Mouse (Mus musculus): Measurements from ENCODE around the gene Gm40460. TPM values are rescaled to one million over a fixed set of nuclear protein-coding genes. Genes with fewer than 3 reads are reported as not detected.
"Not testable (repeated sequence)": the region's sequence is repeated elsewhere in the genome, so short reads cannot be mapped to it uniquely, and the experiment has no call there.

Gene Gm40460
- polyA plus RNA-seq, 1 experiment, result not detected

GRCm38 (mm10) chr7:142211559-142211958, 29.3 kb downstream of the Gm40460 start, which contains the start of gene Gm7579:
Gm7579 (plus strand) TSS chr7:142211859.
- H3K27me3 ChIP-seq (ENCODE audit: control insufficient read depth, insufficient read depth, low read length), result no peaks in the 10 kb centered on the region
- no peaks in the 10 kb centered on the region for H3K4me1 ChIP-seq (ENCODE audit: control insufficient read depth, insufficient read depth, insufficient read length, low read length)
- TF ChIP-seq POLR2A (IDR thresholded peaks at IDR 0.05; ENCODE audit: low read depth, low read length), result no peak
- TF ChIP-seq CTCF (IDR thresholded peaks at IDR 0.05; ENCODE audit: extremely low read depth, insufficient read length, insufficient replicate concordance, low read depth, low read length), result no peak
- 43% methylated on average over 1 of the region's 1 CpGs for WGBS
- no peak within 1 kb of the TSS for H3K4me3 ChIP-seq (ENCODE audit: low read depth, low read length)
- H3K27ac ChIP-seq (ENCODE audit: insufficient read depth, low read depth, low read length), result no peak within 1 kb of the TSS
- no peaks in the 10 kb centered on the region for H3K36me3 ChIP-seq (ENCODE audit: control insufficient read depth, insufficient read depth, low read length)

- H3K36me3 ChIP-seq (ENCODE audit: control insufficient read depth, insufficient read depth, low read length); H3K27me3 ChIP-seq (ENCODE audit: control insufficient read depth, insufficient read depth, low read length); H3K4me3 ChIP-seq (ENCODE audit: low read depth, low read length); H3K27ac ChIP-seq (ENCODE audit: insufficient read depth, low read depth, low read length): not testable (repeated sequence)
- 94% methylated on average over 5 of the region's 5 CpGs for WGBS
- H3K4me1 ChIP-seq (ENCODE audit: control insufficient read depth, insufficient read depth, insufficient read length, low read length), result peaks cover 20% of the 10 kb centered on the region
Observed at GRCm38 (mm10) chr7:142206891-142207290, 34.0 kb downstream of the Gm40460 start.

- H3K4me1 ChIP-seq (ENCODE audit: control insufficient read depth, insufficient read depth, insufficient read length, low read length), result peaks cover 26% of the 10 kb centered on the region
- no peaks in the 10 kb centered on the region for H3K36me3 ChIP-seq (ENCODE audit: control insufficient read depth, insufficient read depth, low read length)
- TF ChIP-seq CTCF (IDR thresholded peaks at IDR 0.05; ENCODE audit: extremely low read depth, insufficient read length, insufficient replicate concordance, low read depth, low read length) (no peak), POLR2A (IDR thresholded peaks at IDR 0.05; ENCODE audit: low read depth, low read length) (no peak)
- no peaks in the 10 kb centered on the region for H3K27me3 ChIP-seq (ENCODE audit: control insufficient read depth, insufficient read depth, low read length)
- no peak overlapping the region for H3K4me3 ChIP-seq (ENCODE audit: low read depth, low read length)
- no peak overlapping the region for H3K27ac ChIP-seq (ENCODE audit: insufficient read depth, low read depth, low read length)
Observed at GRCm38 (mm10) chr7:142205488-142205887, 35.4 kb downstream of the Gm40460 start.

GRCm38 (mm10) chr7:142201064-142201463, 39.8 kb downstream of the Gm40460 start, which contains the start of gene Krtap5-3:
Krtap5-3 (plus strand) TSS chr7:142201364.
- peak within 1 kb of the TSS; percentile 42 for H3K27ac ChIP-seq (ENCODE audit: insufficient read depth, low read depth, low read length)

GRCm38 (mm10) chr7:142198748-142199147, 42.1 kb downstream of the Gm40460 start:
- no peaks in the 10 kb centered on the region; the same call in 1 of the 2 replicates for H3K27me3 ChIP-seq (ENCODE audit: control insufficient read depth, insufficient read depth, low read length)
- H3K27ac ChIP-seq (ENCODE audit: insufficient read depth, low read depth, low read length), result peak overlapping the region; percentile 56
- no peak overlapping the region for H3K4me3 ChIP-seq (ENCODE audit: low read depth, low read length)
- TF ChIP-seq CTCF (IDR thresholded peaks at IDR 0.05; ENCODE audit: extremely low read depth, insufficient read length, insufficient replicate concordance, low read depth, low read length) (no peak), POLR2A (IDR thresholded peaks at IDR 0.05; ENCODE audit: low read depth, low read length) (no peak)
- no peaks in the 10 kb centered on the region for H3K36me3 ChIP-seq (ENCODE audit: control insufficient read depth, insufficient read depth, low read length)
- WGBS, result 70% methylated on average over 2 of the region's 2 CpGs
- peaks cover 27% of the 10 kb centered on the region for H3K4me1 ChIP-seq (ENCODE audit: control insufficient read depth, insufficient read depth, insufficient read length, low read length)

More at GRCm38 (mm10) chr7:142201064-142201463, 39.8 kb downstream of the Gm40460 start, which contains the start of gene Krtap5-3:
- 19% methylated on average over 1 of the region's 1 CpGs for WGBS
- peaks cover 38% of the 10 kb centered on the region for H3K4me1 ChIP-seq (ENCODE audit: control insufficient read depth, insufficient read depth, insufficient read length, low read length)
- no peak within 1 kb of the TSS for H3K4me3 ChIP-seq (ENCODE audit: low read depth, low read length)
- H3K36me3 ChIP-seq (ENCODE audit: control insufficient read depth, insufficient read depth, low read length), result no peaks in the 10 kb centered on the region
- H3K27me3 ChIP-seq (ENCODE audit: control insufficient read depth, insufficient read depth, low read length), result no peaks in the 10 kb centered on the region
- TF ChIP-seq CTCF (IDR thresholded peaks at IDR 0.05; ENCODE audit: extremely low read depth, insufficient read length, insufficient replicate concordance, low read depth, low read length), result no peak
- no peak for TF ChIP-seq POLR2A (IDR thresholded peaks at IDR 0.05; ENCODE audit: low read depth, low read length)

Other genes with a start within 250 kb of the Gm40460 start
- 26.1 and 31.8 TPM in 2 replicates for gene Mob2, start 180.0 kb downstream of the Gm40460 start, polyA plus RNA-seq (2012; rRNA removed)
- gene Dusp8, start 145.2 kb downstream of the Gm40460 start, polyA plus RNA-seq (2012; rRNA removed), result 8.9 and 13.4 TPM in 2 replicates
- gene Gm45618, start 120.3 kb downstream of the Gm40460 start, polyA plus RNA-seq (2012; rRNA removed), result not detected in 2 replicates
- not detected in 2 replicates for gene Gm39115, start 105.0 kb downstream of the Gm40460 start, polyA plus RNA-seq (2012; rRNA removed)
- gene Gm45337, start 96.5 kb downstream of the Gm40460 start, polyA plus RNA-seq (2012; rRNA removed), result not detected in 2 replicates
- gene Gm29735, start 84.0 kb downstream of the Gm40460 start, polyA plus RNA-seq (2012; rRNA removed), result not detected in 2 replicates
- gene Gm4553, start 75.3 kb downstream of the Gm40460 start, polyA plus RNA-seq (2012; rRNA removed), result not detected in 2 replicates
- gene Krtap5-2, start 65.1 kb downstream of the Gm40460 start, polyA plus RNA-seq (2012; rRNA removed), result not detected in 2 replicates
- gene Gm10153, start 50.7 kb downstream of the Gm40460 start, polyA plus RNA-seq (2012; rRNA removed), result not detected in 2 replicates
- gene Krtap5-3, start 39.7 kb downstream of the Gm40460 start, polyA plus RNA-seq (2012; rRNA removed), result 0.91 TPM in 1 of 2 replicates, not detected in the other
- gene Gm7579, start 29.2 kb downstream of the Gm40460 start, polyA plus RNA-seq (2012; rRNA removed), result 0.20 TPM in 1 of 2 replicates, not detected in the other
- 0.65 TPM in 1 of 2 replicates, not detected in the other for gene Krtap5-5, start 11.1 kb downstream of the Gm40460 start, polyA plus RNA-seq (2012; rRNA removed)
- gene Gm2431, start 17.3 kb upstream of the Gm40460 start, polyA plus RNA-seq (2012; rRNA removed), result not detected in 2 replicates
- gene Gm4559, start 33.3 kb upstream of the Gm40460 start, polyA plus RNA-seq (2012; rRNA removed), result not detected in 2 replicates
- gene Krtap5-1, start 56.0 kb upstream of the Gm40460 start, polyA plus RNA-seq (2012; rRNA removed), result not detected in 2 replicates
- not detected in 2 replicates for gene Krtap5-4, start 62.5 kb upstream of the Gm40460 start, polyA plus RNA-seq (2012; rRNA removed)
- gene Ifitm10, start 132.7 kb upstream of the Gm40460 start, polyA plus RNA-seq (2012; rRNA removed), result 1.5 and 3.2 TPM in 2 replicates
- gene Gm49369, start 141.6 kb upstream of the Gm40460 start, polyA plus RNA-seq (2012; rRNA removed), result 0.42 TPM in 1 of 2 replicates, not detected in the other
- 174 and 253 TPM in 2 replicates for gene Ctsd, start 147.0 kb upstream of the Gm40460 start, polyA plus RNA-seq (2012; rRNA removed)
- gene Syt8, start 193.8 kb upstream of the Gm40460 start, polyA plus RNA-seq (2012; rRNA removed), result 1.4 and 66.8 TPM in 2 replicates
- 0.35 and 2.9 TPM in 2 replicates for gene Tnni2, start 200.7 kb upstream of the Gm40460 start, polyA plus RNA-seq (2012; rRNA removed)
- gene Lsp1, start 219.7 kb upstream of the Gm40460 start, polyA plus RNA-seq (2012; rRNA removed), result 29.4 and 48.0 TPM in 2 replicates

Measured in small intestine, adult 2 months (tissue).